Mouse (Mus musculus) mature B cell (primary cell): ENCODE measurements around the gene Wnt5b.

Experiments
- in situ Hi-C: fragments of 300-500 bp; cut with MboI; formaldehyde crosslinking; loops from 2 replicates; pipeline ENCODE4 v1.14.3; 2019

Gene Wnt5b

GRCm38 (mm10) chr6:119386421-119386820, 157.7 kb downstream of the Wnt5b start:
- in situ Hi-C loops, result no loop called here

- in situ Hi-C loops, result no loop called here
Observed at GRCm38 (mm10) chr6:119385668-119386067, 158.5 kb downstream of the Wnt5b start.
